Mouse (Mus musculus): ENCODE measurements around the gene Plagl1. TPM values are rescaled to one million over a fixed set of nuclear protein-coding genes. Genes with fewer than 3 reads are reported as not detected.
A peak's percentile ranks its signal among the peaks of the same experiment; 100 is the strongest.

Gene Plagl1
- polyA plus RNA-seq, 1 experiment from 2014 or later, result 126 TPM

DNA sequence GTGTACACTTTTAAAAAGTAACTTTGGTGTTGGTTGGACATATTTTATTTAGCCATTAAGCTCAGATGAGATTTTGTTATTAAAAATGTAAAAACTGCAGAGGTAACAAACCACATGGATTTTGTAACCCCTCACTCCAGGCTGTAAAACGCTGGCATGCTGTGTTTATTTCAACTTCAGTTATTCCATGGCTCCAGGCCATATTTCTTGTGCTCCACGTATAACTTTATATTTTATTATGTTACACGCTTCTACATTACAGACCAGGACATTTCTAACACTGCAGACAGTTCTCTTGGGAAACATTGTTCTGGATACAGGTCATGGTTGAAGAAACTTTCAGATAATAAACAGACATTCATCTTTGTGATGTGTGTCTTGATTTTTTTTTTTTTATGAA, 32.7 kb downstream of the Plagl1 start:
- Histone ChIP-seq H3K27ac (no peak overlapping the region), H3K9ac (no peak overlapping the region), H3K4me3 (peak overlapping the region; percentile 25), H3K27me3 (no peaks in the 10 kb centered on the region), H3K9me3 (peaks cover 30% of the 10 kb centered on the region), H3K36me3 (no peaks in the 10 kb centered on the region; the same call in none of the 2 replicates), H3K4me1 (no peaks in the 10 kb centered on the region; the same call in 1 of the 2 replicates), H3K4me2 (peak overlapping the region; percentile 41)
- ATAC-seq (ENCODE audit: insufficient number of reproducible peaks, insufficient read depth, low FRiP score, low TSS enrichment, low read depth), result no peak
- WGBS, result 42% methylated on average over 3 of the region's 3 CpGs

GRCm38 (mm10) chr10:13098895-13099294, 38.6 kb downstream of the Plagl1 start:
- ATAC-seq (ENCODE audit: insufficient number of reproducible peaks, insufficient read depth, low FRiP score, low TSS enrichment, low read depth), result no peak
- Histone ChIP-seq H3K4me2 (no peak overlapping the region), H3K27me3 (no peaks in the 10 kb centered on the region; the same call in 1 of the 2 replicates), H3K36me3 (no peaks in the 10 kb centered on the region), H3K4me3 (no peak overlapping the region), H3K9ac (no peak overlapping the region), H3K27ac (no peak overlapping the region), H3K9me3 (no peaks in the 10 kb centered on the region), H3K4me1 (no peaks in the 10 kb centered on the region)
- 81% methylated on average over 1 of the region's 1 CpGs for WGBS

GRCm38 (mm10) chr10:13100061-13100648, 39.9 kb downstream of the Plagl1 start:
- no peak overlapping the region for H3K4me2 ChIP-seq
- H3K9me3 ChIP-seq, result no peaks in the 10 kb centered on the region
- no peak overlapping the region for H3K9ac ChIP-seq
- no peak overlapping the region for H3K27ac ChIP-seq
- H3K27me3 ChIP-seq, result no peaks in the 10 kb centered on the region; the same call in 1 of the 2 replicates
- no peaks in the 10 kb centered on the region for H3K36me3 ChIP-seq
- H3K4me1 ChIP-seq, result no peaks in the 10 kb centered on the region
- WGBS, result 70% methylated on average over 6 of the region's 6 CpGs
- ATAC-seq (ENCODE audit: insufficient number of reproducible peaks, insufficient read depth, low FRiP score, low TSS enrichment, low read depth), result no peak
- H3K4me3 ChIP-seq, result no peak overlapping the region

DNA sequence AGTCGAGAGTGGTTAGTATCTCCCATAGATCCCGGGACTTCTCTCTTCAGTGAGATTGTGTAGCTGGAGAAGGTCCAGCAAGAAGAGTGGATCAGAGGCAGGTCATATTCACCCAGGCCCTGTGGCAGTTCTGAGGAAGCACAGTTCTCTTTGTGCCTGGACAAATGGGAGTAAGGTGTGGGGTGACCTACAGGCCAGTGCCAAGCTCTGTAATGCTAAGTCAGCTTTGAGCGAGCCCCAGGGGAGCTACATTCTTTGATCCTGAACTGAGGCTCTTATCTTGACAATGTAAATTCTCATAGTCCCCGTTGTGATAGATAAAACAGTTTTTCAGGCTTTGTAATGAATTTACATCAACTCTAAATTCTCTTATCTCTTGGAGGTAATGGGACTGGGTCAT, 42.1 kb downstream of the Plagl1 start:
- no peaks in the 10 kb centered on the region; the same call in 1 of the 2 replicates for H3K27me3 ChIP-seq
- peaks cover 5% of the 10 kb centered on the region; the same call in 1 of the 2 replicates for H3K4me1 ChIP-seq
- H3K9me3 ChIP-seq, result no peaks in the 10 kb centered on the region
- no peak overlapping the region for H3K4me3 ChIP-seq
- H3K4me2 ChIP-seq, result no peak overlapping the region
- no peak for ATAC-seq (ENCODE audit: insufficient number of reproducible peaks, insufficient read depth, low FRiP score, low TSS enrichment, low read depth)
- WGBS, result 69% methylated on average over 4 of the region's 4 CpGs
- no peak overlapping the region for H3K27ac ChIP-seq
- H3K9ac ChIP-seq, result no peak overlapping the region
- no peaks in the 10 kb centered on the region for H3K36me3 ChIP-seq

GRCm38 (mm10) chr10:13103838-13104237, 43.5 kb downstream of the Plagl1 start:
- no peaks in the 10 kb centered on the region for H3K27me3 ChIP-seq
- 84% methylated on average over 4 of the region's 4 CpGs for WGBS
- H3K4me2 ChIP-seq, result no peak overlapping the region
- no peak overlapping the region for H3K27ac ChIP-seq
- no peak for ATAC-seq (ENCODE audit: insufficient number of reproducible peaks, insufficient read depth, low FRiP score, low TSS enrichment, low read depth)
- peaks cover 15% of the 10 kb centered on the region for H3K4me1 ChIP-seq
- H3K9ac ChIP-seq, result no peak overlapping the region
- no peaks in the 10 kb centered on the region for H3K9me3 ChIP-seq
- H3K4me3 ChIP-seq, result no peak overlapping the region
- no peaks in the 10 kb centered on the region for H3K36me3 ChIP-seq

DNA sequence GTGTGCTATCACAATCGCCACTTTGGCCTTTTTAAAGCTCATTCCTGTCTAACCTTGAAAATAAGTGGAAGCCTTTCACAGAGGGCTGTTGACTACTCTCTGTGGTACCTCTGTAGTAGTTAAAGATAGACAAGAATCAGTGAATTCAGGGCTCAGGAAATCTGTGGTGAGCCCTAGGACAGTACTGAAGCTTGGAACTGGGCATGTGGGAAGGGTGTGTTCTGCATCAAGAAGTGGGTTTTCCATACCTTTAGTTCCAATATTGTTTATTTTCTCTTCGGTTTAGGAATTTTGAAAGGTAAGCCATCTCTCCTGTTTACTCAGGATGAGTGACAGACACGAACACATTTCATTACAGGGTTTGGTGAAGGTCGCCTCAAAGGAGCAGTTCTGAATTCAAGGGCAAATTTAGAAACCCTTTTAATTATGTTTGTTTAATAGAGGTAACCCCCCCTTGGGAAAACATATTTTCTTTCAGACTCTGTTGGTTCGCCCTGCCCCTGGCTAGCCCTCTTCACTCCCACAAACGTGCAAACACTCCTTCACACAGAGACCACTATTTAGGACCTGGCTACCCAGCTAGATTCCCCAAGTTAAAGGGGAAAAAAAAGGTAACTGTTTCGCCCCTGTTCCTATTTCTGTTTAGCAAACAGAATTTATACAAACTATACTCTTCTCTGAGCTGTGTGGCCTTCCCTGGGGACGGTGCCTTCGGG, 46.8 kb downstream of the Plagl1 start:
- ATAC-seq (ENCODE audit: insufficient number of reproducible peaks, insufficient read depth, low FRiP score, low TSS enrichment, low read depth), result 0 out of 2 replicates have a peak, but pooled peaks have one; percentile 48
- no peaks in the 10 kb centered on the region for H3K27me3 ChIP-seq
- H3K4me1 ChIP-seq, result peaks cover 15% of the 10 kb centered on the region
- no peak overlapping the region for H3K4me2 ChIP-seq
- H3K9me3 ChIP-seq, result no peaks in the 10 kb centered on the region
- no peaks in the 10 kb centered on the region for H3K36me3 ChIP-seq
- no peak overlapping the region for H3K4me3 ChIP-seq
- H3K9ac ChIP-seq, result no peak overlapping the region
- H3K27ac ChIP-seq, result peak overlapping the region; percentile 66; the same call in 1 of the 2 replicates
- WGBS, result 70% methylated on average over 9 of the region's 9 CpGs

DNA sequence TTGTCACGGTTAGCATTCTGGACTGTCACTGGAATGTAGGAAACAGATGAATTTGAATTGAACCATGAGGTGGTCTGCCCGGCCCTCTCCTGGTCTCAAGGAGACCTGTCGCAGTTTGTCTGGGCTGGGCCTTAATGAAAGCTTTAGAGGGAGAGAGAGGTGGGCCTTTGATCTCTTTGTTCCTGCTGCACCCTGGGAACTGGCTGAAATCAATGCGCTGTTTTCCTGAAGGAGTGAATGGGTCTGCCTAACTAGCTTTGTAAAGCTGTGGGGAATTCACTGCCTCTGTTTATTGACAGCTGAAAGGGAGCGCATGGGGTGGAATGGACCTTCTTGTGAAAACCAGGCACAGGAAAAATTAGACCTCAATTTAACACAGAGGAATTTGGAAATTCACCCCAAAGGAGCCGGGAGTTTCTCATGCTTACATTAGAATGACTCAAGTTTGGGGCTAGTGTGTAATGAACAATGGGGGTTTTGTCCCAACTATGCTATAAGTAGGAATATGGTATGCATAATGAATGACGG, 47.8 kb downstream of the Plagl1 start:
- Histone ChIP-seq H3K4me1 (peaks cover 15% of the 10 kb centered on the region), H3K9me3 (no peaks in the 10 kb centered on the region), H3K27ac (peak overlapping the region; percentile 66), H3K9ac (no peak overlapping the region; the same call in 1 of the 2 replicates), H3K36me3 (no peaks in the 10 kb centered on the region), H3K4me3 (no peak overlapping the region), H3K4me2 (no peak overlapping the region), H3K27me3 (no peaks in the 10 kb centered on the region)
- no peak for ATAC-seq (ENCODE audit: insufficient number of reproducible peaks, insufficient read depth, low FRiP score, low TSS enrichment, low read depth)
- WGBS, result 21% methylated on average over 7 of the region's 7 CpGs

DNA sequence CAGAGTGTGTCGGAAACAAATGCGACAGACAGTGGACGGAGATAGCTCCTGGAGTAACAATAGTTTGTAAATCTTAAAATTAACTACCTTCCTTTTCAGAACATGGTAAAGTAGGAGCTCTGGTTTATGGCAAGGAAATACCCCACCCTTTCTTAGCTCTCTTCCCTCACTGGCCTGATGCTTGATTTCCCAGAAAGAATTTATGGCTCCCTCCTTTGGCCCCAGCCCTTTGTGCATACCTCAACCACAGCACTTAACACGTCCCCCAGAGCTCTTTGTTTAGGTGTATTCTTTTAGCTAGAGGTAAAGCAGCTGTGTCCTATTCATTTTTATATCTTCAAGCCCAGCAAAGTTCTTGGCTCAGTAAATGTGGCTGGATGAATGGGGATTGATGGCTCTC, 48.5 kb downstream of the Plagl1 start:
- Histone ChIP-seq H3K4me3 (no peak overlapping the region), H3K27me3 (no peaks in the 10 kb centered on the region), H3K9me3 (no peaks in the 10 kb centered on the region), H3K4me2 (no peak overlapping the region), H3K9ac (no peak overlapping the region), H3K4me1 (peaks cover 15% of the 10 kb centered on the region), H3K36me3 (no peaks in the 10 kb centered on the region), H3K27ac (no peak overlapping the region)
- 70% methylated on average over 4 of the region's 4 CpGs for WGBS
- no peak for ATAC-seq (ENCODE audit: insufficient number of reproducible peaks, insufficient read depth, low FRiP score, low TSS enrichment, low read depth)

- no peak overlapping the region for H3K4me3 ChIP-seq
- 0 out of 2 replicates have a peak, but pooled peaks have one; percentile 13 for ATAC-seq (ENCODE audit: insufficient number of reproducible peaks, insufficient read depth, low FRiP score, low TSS enrichment, low read depth)
- 63% methylated on average over 1 of the region's 1 CpGs for WGBS
- peaks cover 15% of the 10 kb centered on the region for H3K4me1 ChIP-seq
- no peak overlapping the region for H3K4me2 ChIP-seq
- no peak overlapping the region for H3K27ac ChIP-seq
- H3K36me3 ChIP-seq, result no peaks in the 10 kb centered on the region
- no peak overlapping the region for H3K9ac ChIP-seq
- no peaks in the 10 kb centered on the region for H3K27me3 ChIP-seq
- no peaks in the 10 kb centered on the region for H3K9me3 ChIP-seq
Measured at GRCm38 (mm10) chr10:13109781-13110180, 49.5 kb downstream of the Plagl1 start.

- Histone ChIP-seq H3K4me3 (no peak overlapping the region), H3K9ac (no peak overlapping the region), H3K4me2 (no peak overlapping the region), H3K36me3 (0 out of 2 replicates have a peak, but pooled peaks cover 5% of the 10 kb centered on the region), H3K27me3 (no peaks in the 10 kb centered on the region), H3K9me3 (no peaks in the 10 kb centered on the region), H3K4me1 (peaks cover 10% of the 10 kb centered on the region), H3K27ac (no peak overlapping the region)
- 77% methylated on average over 3 of the region's 3 CpGs for WGBS
- ATAC-seq (ENCODE audit: insufficient number of reproducible peaks, insufficient read depth, low FRiP score, low TSS enrichment, low read depth), result no peak
Measured at GRCm38 (mm10) chr10:13112849-13113248, 52.5 kb downstream of the Plagl1 start.

DNA sequence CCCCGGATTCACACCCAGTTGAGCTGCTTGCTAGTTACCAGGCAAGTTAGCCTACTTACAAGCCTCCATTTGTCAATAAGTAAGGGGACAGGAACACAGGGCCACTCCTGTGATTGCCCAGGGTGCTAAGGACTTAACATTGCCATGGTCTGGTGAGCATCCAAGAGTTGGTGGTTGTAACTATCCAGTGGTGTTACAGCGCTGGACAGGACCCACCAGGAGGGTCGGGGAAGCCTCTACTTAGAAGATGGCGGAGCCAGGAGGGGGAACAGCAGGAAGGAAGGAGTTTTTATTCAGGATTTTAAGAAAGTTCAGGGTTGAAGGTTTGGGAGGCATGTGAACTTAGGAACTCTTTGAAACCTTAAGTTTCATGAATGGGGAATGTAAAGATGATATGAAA, 53.3 kb downstream of the Plagl1 start:
- Histone ChIP-seq H3K9ac (no peak overlapping the region), H3K4me2 (no peak overlapping the region), H3K4me1 (peaks cover 5% of the 10 kb centered on the region), H3K27me3 (no peaks in the 10 kb centered on the region), H3K27ac (no peak overlapping the region), H3K36me3 (0 out of 2 replicates have a peak, but pooled peaks cover 5% of the 10 kb centered on the region), H3K9me3 (no peaks in the 10 kb centered on the region), H3K4me3 (no peak overlapping the region)
- ATAC-seq (ENCODE audit: insufficient number of reproducible peaks, insufficient read depth, low FRiP score, low TSS enrichment, low read depth), result no peak
- WGBS, result 77% methylated on average over 4 of the region's 4 CpGs

DNA sequence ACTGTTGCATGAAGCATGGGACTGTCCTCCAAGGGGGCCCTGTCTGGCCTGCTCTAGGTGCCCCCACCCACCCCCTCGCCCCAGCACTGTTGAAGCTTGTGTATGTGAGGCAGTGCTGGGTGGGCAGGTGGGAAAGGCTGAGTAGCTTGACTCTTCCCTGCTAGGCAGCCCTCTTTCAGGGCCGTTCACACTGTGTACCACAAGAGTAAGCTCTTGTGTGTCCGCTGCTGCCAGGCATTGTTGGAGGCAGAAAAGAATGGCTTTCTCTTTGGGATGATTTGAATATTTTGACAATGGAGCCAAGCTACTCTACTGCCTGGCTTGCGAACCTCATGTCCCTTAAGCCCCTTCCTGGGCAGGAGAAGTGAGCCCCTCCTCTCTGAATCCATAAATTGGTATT, 54.7 kb downstream of the Plagl1 start:
- Histone ChIP-seq H3K4me1 (peaks cover 5% of the 10 kb centered on the region), H3K27ac (no peak overlapping the region), H3K27me3 (no peaks in the 10 kb centered on the region), H3K36me3 (0 out of 2 replicates have a peak, but pooled peaks cover 5% of the 10 kb centered on the region), H3K4me2 (no peak overlapping the region), H3K4me3 (no peak overlapping the region), H3K9me3 (no peaks in the 10 kb centered on the region), H3K9ac (no peak overlapping the region)
- no peak for ATAC-seq (ENCODE audit: insufficient number of reproducible peaks, insufficient read depth, low FRiP score, low TSS enrichment, low read depth)
- 66% methylated on average over 4 of the region's 4 CpGs for WGBS
